Mouse (Mus musculus): ENCODE measurements at regions not wholly inside any gene's neighbourhood (a gene's known extent, or its start where the extent isn't known, plus 50 kb on each side); places are given as distances from the start of the nearest gene placed in this dataset.

GRCm38 (mm10) chr1:81771704-81772103 is 461.2 kb upstream of the Gm9747 start:
- Histone ChIP-seq H3K9me3 (ENCODE audit: control insufficient read depth, low read length) (no peaks in the 10 kb centered on the region), H3K9ac (ENCODE audit: low read depth, low read length, severe bottlenecking) (no peak overlapping the region), H3K27me3 (ENCODE audit: control insufficient read depth, insufficient read depth, low read length) (no peaks in the 10 kb centered on the region), H3K4me3 (replicated peaks; ENCODE audit: low read length) (no peak overlapping the region), H3K4me1 (ENCODE audit: control insufficient read depth, insufficient read depth, low read length) (no peaks in the 10 kb centered on the region), H3K27ac (replicated peaks; ENCODE audit: low read depth, low read length) (no peak overlapping the region), H3K4me2 (replicated peaks; ENCODE audit: low read depth, low read length, severe bottlenecking) (no peak overlapping the region), H3K36me3 (ENCODE audit: control insufficient read depth, insufficient read depth, low read length) (no peaks in the 10 kb centered on the region)
- 87% methylated on average over 3 of the region's 3 CpGs for WGBS
- ATAC-seq (ENCODE audit: low FRiP score, low read depth) = no peak
- DNase-seq (ENCODE audit: low spot score) = peak; percentile 41
- no peak for TF ChIP-seq POLR2A (IDR thresholded peaks at IDR 0.05; ENCODE audit: borderline replicate concordance, extremely low read depth, insufficient read depth, insufficient read length)

- H3K36me3 ChIP-seq (ENCODE audit: control insufficient read depth, insufficient read depth, low read length) = no peaks in the 10 kb centered on the region
- ATAC-seq (ENCODE audit: low FRiP score, low read depth) (no peak), DNase-seq (ENCODE audit: low spot score) (no peak)
- TF ChIP-seq POLR2A (IDR thresholded peaks at IDR 0.05; ENCODE audit: borderline replicate concordance, extremely low read depth, insufficient read depth, insufficient read length) = no peak
- no peak overlapping the region for H3K9ac ChIP-seq (ENCODE audit: low read depth, low read length, severe bottlenecking)
- no peak overlapping the region for H3K4me2 ChIP-seq (replicated peaks; ENCODE audit: low read depth, low read length, severe bottlenecking)
- no peak overlapping the region for H3K27ac ChIP-seq (replicated peaks; ENCODE audit: low read depth, low read length)
- no peaks in the 10 kb centered on the region for H3K4me1 ChIP-seq (ENCODE audit: control insufficient read depth, insufficient read depth, low read length)
- no peaks in the 10 kb centered on the region for H3K27me3 ChIP-seq (ENCODE audit: control insufficient read depth, insufficient read depth, low read length)
- H3K9me3 ChIP-seq (ENCODE audit: control insufficient read depth, low read length) = no peaks in the 10 kb centered on the region
- no peak overlapping the region for H3K4me3 ChIP-seq (replicated peaks; ENCODE audit: low read length)
These were observed 452.3 kb upstream of the Gm9747 start for GRCm38 (mm10) chr1:81780583-81780982.

GRCm38 (mm10) chr1:81784305-81784704 is 448.6 kb upstream of the Gm9747 start:
- Histone ChIP-seq H3K4me3 (replicated peaks; ENCODE audit: low read length) (no peak overlapping the region), H3K4me1 (ENCODE audit: control insufficient read depth, insufficient read depth, low read length) (no peaks in the 10 kb centered on the region), H3K27me3 (ENCODE audit: control insufficient read depth, insufficient read depth, low read length) (no peaks in the 10 kb centered on the region), H3K27ac (replicated peaks; ENCODE audit: low read depth, low read length) (no peak overlapping the region), H3K4me2 (replicated peaks; ENCODE audit: low read depth, low read length, severe bottlenecking) (no peak overlapping the region), H3K9ac (ENCODE audit: low read depth, low read length, severe bottlenecking) (no peak overlapping the region), H3K9me3 (ENCODE audit: control insufficient read depth, low read length) (no peaks in the 10 kb centered on the region), H3K36me3 (ENCODE audit: control insufficient read depth, insufficient read depth, low read length) (no peaks in the 10 kb centered on the region)
- 48% methylated on average over 1 of the region's 1 CpGs for WGBS
- DNase-seq (ENCODE audit: low spot score) (no peak), ATAC-seq (ENCODE audit: low FRiP score, low read depth) (no peak)
- no peak for TF ChIP-seq POLR2A (IDR thresholded peaks at IDR 0.05; ENCODE audit: borderline replicate concordance, extremely low read depth, insufficient read depth, insufficient read length)

GRCm38 (mm10) chr1:81794771-81795170 is 438.1 kb upstream of the Gm9747 start:
- DNase-seq (ENCODE audit: low spot score) = no peak
- Histone ChIP-seq H3K4me3 (replicated peaks; ENCODE audit: low read length) (no peak overlapping the region), H3K9ac (ENCODE audit: low read depth, low read length, severe bottlenecking) (no peak overlapping the region), H3K27ac (replicated peaks; ENCODE audit: low read depth, low read length) (no peak overlapping the region), H3K4me1 (ENCODE audit: control insufficient read depth, insufficient read depth, low read length) (no peaks in the 10 kb centered on the region), H3K9me3 (ENCODE audit: control insufficient read depth, low read length) (no peaks in the 10 kb centered on the region), H3K36me3 (ENCODE audit: control insufficient read depth, insufficient read depth, low read length) (no peaks in the 10 kb centered on the region), H3K27me3 (ENCODE audit: control insufficient read depth, insufficient read depth, low read length) (no peaks in the 10 kb centered on the region), H3K4me2 (replicated peaks; ENCODE audit: low read depth, low read length, severe bottlenecking) (no peak overlapping the region)
- 50% methylated on average over 2 of the region's 2 CpGs for WGBS
- peak; percentile 62; the same call in 1 of the 2 replicates for ATAC-seq (ENCODE audit: low FRiP score, low read depth)
- no peak for TF ChIP-seq POLR2A (IDR thresholded peaks at IDR 0.05; ENCODE audit: borderline replicate concordance, extremely low read depth, insufficient read depth, insufficient read length)

- no peaks in the 10 kb centered on the region for H3K9me3 ChIP-seq (ENCODE audit: control insufficient read depth, low read length)
- no peak overlapping the region for H3K9ac ChIP-seq (ENCODE audit: low read depth, low read length, severe bottlenecking)
- H3K27me3 ChIP-seq (ENCODE audit: control insufficient read depth, insufficient read depth, low read length) = no peaks in the 10 kb centered on the region
- H3K36me3 ChIP-seq (ENCODE audit: control insufficient read depth, insufficient read depth, low read length) = no peaks in the 10 kb centered on the region
- H3K4me1 ChIP-seq (ENCODE audit: control insufficient read depth, insufficient read depth, low read length) = no peaks in the 10 kb centered on the region
- DNase-seq (ENCODE audit: low spot score) = peak; percentile 6
- H3K4me2 ChIP-seq (replicated peaks; ENCODE audit: low read depth, low read length, severe bottlenecking) = no peak overlapping the region
- WGBS = 82% methylated on average over 1 of the region's 1 CpGs
- TF ChIP-seq POLR2A (IDR thresholded peaks at IDR 0.05; ENCODE audit: borderline replicate concordance, extremely low read depth, insufficient read depth, insufficient read length) = no peak
- H3K4me3 ChIP-seq (replicated peaks; ENCODE audit: low read length) = no peak overlapping the region
- peak; percentile 76 for ATAC-seq (ENCODE audit: low FRiP score, low read depth)
- no peak overlapping the region for H3K27ac ChIP-seq (replicated peaks; ENCODE audit: low read depth, low read length)
These were observed 437.5 kb upstream of the Gm9747 start for GRCm38 (mm10) chr1:81795399-81795798.

- Histone ChIP-seq H3K4me1 (ENCODE audit: control insufficient read depth, insufficient read depth, low read length) (no peaks in the 10 kb centered on the region), H3K27ac (replicated peaks; ENCODE audit: low read depth, low read length) (no peak overlapping the region), H3K27me3 (ENCODE audit: control insufficient read depth, insufficient read depth, low read length) (no peaks in the 10 kb centered on the region), H3K9me3 (ENCODE audit: control insufficient read depth, low read length) (no peaks in the 10 kb centered on the region), H3K36me3 (ENCODE audit: control insufficient read depth, insufficient read depth, low read length) (no peaks in the 10 kb centered on the region), H3K4me2 (replicated peaks; ENCODE audit: low read depth, low read length, severe bottlenecking) (no peak overlapping the region), H3K9ac (ENCODE audit: low read depth, low read length, severe bottlenecking) (no peak overlapping the region), H3K4me3 (replicated peaks; ENCODE audit: low read length) (no peak overlapping the region)
- TF ChIP-seq POLR2A (IDR thresholded peaks at IDR 0.05; ENCODE audit: borderline replicate concordance, extremely low read depth, insufficient read depth, insufficient read length) = no peak
- DNase-seq (ENCODE audit: low spot score) (no peak), ATAC-seq (ENCODE audit: low FRiP score, low read depth) (no peak)
These were observed 421.3 kb upstream of the Gm9747 start for GRCm38 (mm10) chr1:81811591-81811990.

Data from limb, embryonic 14.5 days (tissue).